Mouse (Mus musculus): ENCODE results near the gene Oasl1. TPM values are rescaled to one million over a fixed set of nuclear protein-coding genes. Genes with fewer than 3 reads are reported as not detected.
"Not testable (repeated sequence)": the region's sequence is repeated elsewhere in the genome, so short reads cannot be mapped to it uniquely, and the experiment has no call there.

Gene Oasl1
- polyA plus RNA-seq, 1 experiment from 2014 or later: 0.20 TPM

GRCm38 (mm10) chr5:114916777-114917176 is 6.3 kb upstream of the Oasl1 start:
- DNase-seq (ENCODE audit: low spot score) (no peak), ATAC-seq (ENCODE audit: insufficient read depth, low FRiP score, low TSS enrichment) (no peak)
- Histone ChIP-seq H3K4me2 (ENCODE audit: low read depth) (no peak overlapping the region), H3K9ac (ENCODE audit: low read length) (no peak overlapping the region), H3K4me3 (ENCODE audit: low read depth, low read length) (no peak overlapping the region), H3K9me3 (ENCODE audit: control insufficient read depth, low read length) (no peaks in the 10 kb centered on the region), H3K4me1 (ENCODE audit: control insufficient read depth, insufficient read depth, low read length) (no peaks in the 10 kb centered on the region), H3K27ac (ENCODE audit: low read depth, low read length) (no peak overlapping the region), H3K27me3 (ENCODE audit: control insufficient read depth, insufficient read depth, low read length) (no peaks in the 10 kb centered on the region), H3K36me3 (ENCODE audit: control insufficient read depth, insufficient read depth, low read length) (no peaks in the 10 kb centered on the region)
- 88% methylated on average over 4 of the region's 4 CpGs for WGBS

GRCm38 (mm10) chr5:114917357-114917756 is 5.7 kb upstream of the Oasl1 start:
- H3K9ac ChIP-seq (ENCODE audit: low read length); ATAC-seq (ENCODE audit: insufficient read depth, low FRiP score, low TSS enrichment); H3K36me3 ChIP-seq (ENCODE audit: control insufficient read depth, insufficient read depth, low read length); DNase-seq (ENCODE audit: low spot score); H3K4me2 ChIP-seq (ENCODE audit: low read depth); H3K4me1 ChIP-seq (ENCODE audit: control insufficient read depth, insufficient read depth, low read length); H3K27ac ChIP-seq (ENCODE audit: low read depth, low read length); H3K9me3 ChIP-seq (ENCODE audit: control insufficient read depth, low read length); H3K27me3 ChIP-seq (ENCODE audit: control insufficient read depth, insufficient read depth, low read length); H3K4me3 ChIP-seq (ENCODE audit: low read depth, low read length): not testable (repeated sequence)
- 91% methylated on average over 5 of the region's 5 CpGs for WGBS

- WGBS: 84% methylated on average over 19 of the region's 19 CpGs
- no peak overlapping the region for H3K4me3 ChIP-seq (ENCODE audit: low read depth, low read length)
- no peak for ATAC-seq (ENCODE audit: insufficient read depth, low FRiP score, low TSS enrichment)
- no peak for DNase-seq (ENCODE audit: low spot score)
- no peaks in the 10 kb centered on the region for H3K27me3 ChIP-seq (ENCODE audit: control insufficient read depth, insufficient read depth, low read length)
- no peaks in the 10 kb centered on the region for H3K4me1 ChIP-seq (ENCODE audit: control insufficient read depth, insufficient read depth, low read length)
- H3K27ac ChIP-seq (ENCODE audit: low read depth, low read length): no peak overlapping the region
- no peak overlapping the region for H3K9ac ChIP-seq (ENCODE audit: low read length)
- H3K9me3 ChIP-seq (ENCODE audit: control insufficient read depth, low read length): no peaks in the 10 kb centered on the region
- H3K4me2 ChIP-seq (ENCODE audit: low read depth): no peak overlapping the region
- H3K36me3 ChIP-seq (ENCODE audit: control insufficient read depth, insufficient read depth, low read length): no peaks in the 10 kb centered on the region
Observed at GRCm38 (mm10) chr5:114921551-114922365, 1.3 kb upstream of the Oasl1 start.

- Histone ChIP-seq H3K36me3 (ENCODE audit: control insufficient read depth, insufficient read depth, low read length) (no peaks in the 10 kb centered on the region), H3K27ac (ENCODE audit: low read depth, low read length) (no peak overlapping the region), H3K4me3 (ENCODE audit: low read depth, low read length) (no peak overlapping the region), H3K9ac (ENCODE audit: low read length) (no peak overlapping the region), H3K9me3 (ENCODE audit: control insufficient read depth, low read length) (no peaks in the 10 kb centered on the region), H3K27me3 (ENCODE audit: control insufficient read depth, insufficient read depth, low read length) (no peaks in the 10 kb centered on the region), H3K4me1 (ENCODE audit: control insufficient read depth, insufficient read depth, low read length) (no peaks in the 10 kb centered on the region), H3K4me2 (ENCODE audit: low read depth) (no peak overlapping the region)
- DNase-seq (ENCODE audit: low spot score) (no peak), ATAC-seq (ENCODE audit: insufficient read depth, low FRiP score, low TSS enrichment) (no peak)
- 69% methylated on average over 10 of the region's 10 CpGs for WGBS
Observed at GRCm38 (mm10) chr5:114922366-114922731, 691 bp upstream of the Oasl1 start.

GRCm38 (mm10) chr5:114926153-114926684 is 3.2 kb downstream of the Oasl1 start:
- Histone ChIP-seq H3K4me1 (ENCODE audit: control insufficient read depth, insufficient read depth, low read length) (no peaks in the 10 kb centered on the region), H3K36me3 (ENCODE audit: control insufficient read depth, insufficient read depth, low read length) (no peaks in the 10 kb centered on the region), H3K9me3 (ENCODE audit: control insufficient read depth, low read length) (no peaks in the 10 kb centered on the region), H3K27me3 (ENCODE audit: control insufficient read depth, insufficient read depth, low read length) (no peaks in the 10 kb centered on the region), H3K4me2 (ENCODE audit: low read depth) (no peak overlapping the region), H3K27ac (ENCODE audit: low read depth, low read length) (no peak overlapping the region), H3K4me3 (ENCODE audit: low read depth, low read length) (no peak overlapping the region), H3K9ac (ENCODE audit: low read length) (no peak overlapping the region)
- 65% methylated on average over 1 of the region's 1 CpGs for WGBS
- DNase-seq (ENCODE audit: low spot score) (no peak), ATAC-seq (ENCODE audit: insufficient read depth, low FRiP score, low TSS enrichment) (no peak)

GRCm38 (mm10) chr5:114926753-114927152 is 3.7 kb downstream of the Oasl1 start:
- H3K9me3 ChIP-seq (ENCODE audit: control insufficient read depth, low read length): no peaks in the 10 kb centered on the region
- ATAC-seq (ENCODE audit: insufficient read depth, low FRiP score, low TSS enrichment): no peak
- no peak overlapping the region for H3K4me3 ChIP-seq (ENCODE audit: low read depth, low read length)
- H3K36me3 ChIP-seq (ENCODE audit: control insufficient read depth, insufficient read depth, low read length): no peaks in the 10 kb centered on the region
- no peak for DNase-seq (ENCODE audit: low spot score)
- no peak overlapping the region for H3K9ac ChIP-seq (ENCODE audit: low read length)
- no peaks in the 10 kb centered on the region for H3K4me1 ChIP-seq (ENCODE audit: control insufficient read depth, insufficient read depth, low read length)
- 84% methylated on average over 9 of the region's 9 CpGs for WGBS
- no peak overlapping the region for H3K4me2 ChIP-seq (ENCODE audit: low read depth)
- H3K27ac ChIP-seq (ENCODE audit: low read depth, low read length): no peak overlapping the region
- H3K27me3 ChIP-seq (ENCODE audit: control insufficient read depth, insufficient read depth, low read length): no peaks in the 10 kb centered on the region

- 67% methylated on average over 5 of the region's 5 CpGs for WGBS
- H3K4me3 ChIP-seq (ENCODE audit: low read depth, low read length): no peak overlapping the region
- DNase-seq (ENCODE audit: low spot score): no peak
Observed at GRCm38 (mm10) chr5:114931626-114932025, 8.6 kb downstream of the Oasl1 start.

GRCm38 (mm10) chr5:114933206-114933605 is 10.2 kb downstream of the Oasl1 start:
- Histone ChIP-seq H3K27ac (ENCODE audit: low read depth, low read length) (no peak overlapping the region), H3K4me3 (ENCODE audit: low read depth, low read length) (no peak overlapping the region), H3K4me1 (ENCODE audit: control insufficient read depth, insufficient read depth, low read length) (no peaks in the 10 kb centered on the region), H3K9me3 (ENCODE audit: control insufficient read depth, low read length) (no peaks in the 10 kb centered on the region), H3K4me2 (ENCODE audit: low read depth) (no peak overlapping the region), H3K27me3 (ENCODE audit: control insufficient read depth, insufficient read depth, low read length) (no peaks in the 10 kb centered on the region), H3K9ac (ENCODE audit: low read length) (no peak overlapping the region), H3K36me3 (ENCODE audit: control insufficient read depth, insufficient read depth, low read length) (no peaks in the 10 kb centered on the region)
- 88% methylated on average over 8 of the region's 8 CpGs for WGBS
- DNase-seq (ENCODE audit: low spot score) (no peak), ATAC-seq (ENCODE audit: insufficient read depth, low FRiP score, low TSS enrichment) (no peak)

More at GRCm38 (mm10) chr5:114931626-114932025, 8.6 kb downstream of the Oasl1 start:
- Histone ChIP-seq H3K9ac (ENCODE audit: low read length) (no peak overlapping the region), H3K36me3 (ENCODE audit: control insufficient read depth, insufficient read depth, low read length) (no peaks in the 10 kb centered on the region), H3K9me3 (ENCODE audit: control insufficient read depth, low read length) (no peaks in the 10 kb centered on the region), H3K27me3 (ENCODE audit: control insufficient read depth, insufficient read depth, low read length) (no peaks in the 10 kb centered on the region), H3K4me2 (ENCODE audit: low read depth) (no peak overlapping the region), H3K27ac (ENCODE audit: low read depth, low read length) (no peak overlapping the region), H3K4me1 (ENCODE audit: control insufficient read depth, insufficient read depth, low read length) (no peaks in the 10 kb centered on the region)
- no peak for ATAC-seq (ENCODE audit: insufficient read depth, low FRiP score, low TSS enrichment)

GRCm38 (mm10) chr5:114935838-114936237 is 12.8 kb downstream of the Oasl1 start:
- H3K9ac ChIP-seq (ENCODE audit: low read length): no peak overlapping the region
- DNase-seq (ENCODE audit: low spot score): peak; percentile 48
- H3K9me3 ChIP-seq (ENCODE audit: control insufficient read depth, low read length): no peaks in the 10 kb centered on the region
- H3K36me3 ChIP-seq (ENCODE audit: control insufficient read depth, insufficient read depth, low read length): no peaks in the 10 kb centered on the region
- no peaks in the 10 kb centered on the region for H3K4me1 ChIP-seq (ENCODE audit: control insufficient read depth, insufficient read depth, low read length)
- 0 out of 2 replicates have a peak overlapping the region, but pooled peaks have one; percentile 27 for H3K27ac ChIP-seq (ENCODE audit: low read depth, low read length)
- WGBS: 15% methylated on average over 3 of the region's 3 CpGs
- H3K4me3 ChIP-seq (ENCODE audit: low read depth, low read length): no peak overlapping the region
- H3K4me2 ChIP-seq (ENCODE audit: low read depth): no peak overlapping the region
- no peaks in the 10 kb centered on the region for H3K27me3 ChIP-seq (ENCODE audit: control insufficient read depth, insufficient read depth, low read length)
- no peak for ATAC-seq (ENCODE audit: insufficient read depth, low FRiP score, low TSS enrichment)

All from neural tube, embryonic 11.5 days (tissue).